Mouse (Mus musculus) monocyte, adult 2 months (primary cell): Measurements from ENCODE around the gene A830031A19Rik.

ENCODE experiments used
- DNase-seq, 2 experiments: peaks; one replicate each; pipeline ENCODE4 v3.0.0; 2022; ENCODE audit warnings: low spot score in 2 of 2, low read depth in 1 of 2

Gene A830031A19Rik

GRCm38 (mm10) chr11:24074634-24075104 lies at the start of gene A830031A19Rik:
A830031A19Rik (minus strand) TSS chr11:24075054.
- DNase-seq: no peak

- DNase-seq: no peak
These were observed 49.1 kb upstream of the A830031A19Rik start for GRCm38 (mm10) chr11:24123991-24124390.

- DNase-seq: no peak
These were observed 48.0 kb upstream of the A830031A19Rik start for GRCm38 (mm10) chr11:24122899-24123298.

DNA sequence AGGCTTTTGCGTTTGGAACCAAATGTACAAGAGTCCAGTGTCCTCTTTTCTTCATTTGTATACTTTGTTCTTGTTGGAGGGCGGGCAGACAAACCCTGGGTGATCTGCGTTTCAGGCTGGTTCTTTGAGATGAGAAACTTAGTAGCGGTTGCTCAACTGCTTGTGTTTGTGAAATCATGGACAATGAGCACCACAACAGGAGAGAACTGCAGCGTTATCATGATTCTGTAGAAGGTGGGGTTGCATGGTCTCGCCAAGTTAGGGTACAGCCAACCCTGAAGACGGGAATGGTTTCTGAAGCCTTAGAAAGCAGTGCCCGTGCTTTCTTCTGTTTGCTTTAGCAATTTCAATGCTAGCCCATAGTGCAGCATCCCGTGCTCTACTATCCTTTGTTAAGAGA lies 46.3 kb upstream of the A830031A19Rik start:
- no peak for DNase-seq

GRCm38 (mm10) chr11:24116582-24117318 lies 41.9 kb upstream of the A830031A19Rik start:
- DNase-seq: no peak

DNA sequence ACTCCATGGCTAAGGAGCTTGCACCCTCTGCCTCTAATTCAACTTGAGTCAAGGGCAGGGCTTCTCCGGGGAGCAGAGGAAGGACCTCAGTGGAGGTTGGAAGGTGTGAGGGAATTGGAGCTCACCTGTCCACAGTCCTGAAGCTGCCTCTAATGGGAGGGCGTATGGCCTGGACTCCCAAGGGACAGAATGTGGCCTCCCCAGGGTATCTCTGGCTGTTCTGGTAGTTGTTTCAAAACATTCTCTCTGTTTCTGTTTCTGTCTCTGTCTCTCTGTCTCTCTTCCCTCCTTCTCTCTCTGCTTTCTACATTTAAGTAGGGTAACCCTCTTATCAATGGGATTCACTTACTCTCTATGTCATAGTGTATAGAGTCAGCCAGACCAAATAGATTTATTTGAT lies 41.2 kb upstream of the A830031A19Rik start:
- DNase-seq: no peak

DNA sequence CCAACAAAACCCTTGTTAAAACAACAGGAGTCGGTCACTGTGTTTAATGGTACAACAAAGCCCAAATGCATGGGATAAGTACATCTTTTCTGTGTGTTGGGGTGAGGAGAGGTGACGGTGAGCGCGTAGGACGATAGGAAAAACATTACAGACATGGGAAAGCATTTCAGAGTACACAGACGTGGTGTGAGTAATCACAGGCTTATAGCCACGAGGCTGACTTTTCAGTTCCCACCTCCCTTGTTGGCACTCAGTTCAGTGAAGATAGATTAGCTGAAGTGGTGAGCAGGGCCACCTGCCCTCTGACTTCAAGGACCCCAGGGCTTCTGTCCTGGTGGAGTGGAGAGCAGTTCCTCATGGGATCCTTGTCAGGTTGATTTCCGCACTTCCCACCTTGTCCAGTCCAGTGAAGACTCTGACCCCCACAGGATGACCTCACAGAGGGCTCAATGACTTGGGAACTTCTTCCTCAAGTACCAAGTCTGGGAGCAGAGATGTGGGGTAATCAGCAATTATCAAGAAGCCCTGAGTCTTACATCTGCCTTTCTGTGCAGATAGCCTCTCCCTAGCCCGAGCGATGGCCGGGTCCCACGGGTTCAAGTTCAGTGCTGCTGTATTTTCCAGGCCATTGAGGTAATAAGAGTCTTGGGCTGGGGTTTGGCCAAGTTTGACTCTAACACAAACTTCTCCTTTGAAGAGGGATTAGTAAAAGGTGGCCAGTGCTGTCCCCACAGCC lies 40.3 kb upstream of the A830031A19Rik start:
- no peak for DNase-seq

GRCm38 (mm10) chr11:24111720-24112119 lies 36.9 kb upstream of the A830031A19Rik start:
- no peak for DNase-seq

GRCm38 (mm10) chr11:24110113-24110512 lies 35.3 kb upstream of the A830031A19Rik start:
- DNase-seq: no peak

DNA sequence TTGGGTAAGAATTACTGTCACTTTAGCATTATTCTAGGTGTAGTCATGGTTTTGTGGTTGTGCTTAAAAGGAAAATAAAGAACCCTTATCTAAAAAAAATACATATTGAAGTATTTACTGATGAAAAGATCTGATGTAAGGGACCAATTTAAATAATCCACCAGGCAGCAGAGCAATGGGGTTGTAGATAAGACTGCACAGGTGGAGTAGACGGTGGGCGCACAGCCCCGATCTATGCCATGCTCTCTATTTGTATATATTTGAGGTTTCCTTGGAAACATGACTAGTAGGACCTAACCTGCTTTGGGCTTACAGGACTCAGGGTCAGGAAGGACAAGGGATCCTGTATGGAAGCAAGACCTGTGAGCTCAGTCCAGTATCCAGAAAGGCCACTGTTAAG lies 34.5 kb upstream of the A830031A19Rik start:
- DNase-seq: no peak

GRCm38 (mm10) chr11:24108974-24109373 lies 34.1 kb upstream of the A830031A19Rik start:
- no peak for DNase-seq

DNA sequence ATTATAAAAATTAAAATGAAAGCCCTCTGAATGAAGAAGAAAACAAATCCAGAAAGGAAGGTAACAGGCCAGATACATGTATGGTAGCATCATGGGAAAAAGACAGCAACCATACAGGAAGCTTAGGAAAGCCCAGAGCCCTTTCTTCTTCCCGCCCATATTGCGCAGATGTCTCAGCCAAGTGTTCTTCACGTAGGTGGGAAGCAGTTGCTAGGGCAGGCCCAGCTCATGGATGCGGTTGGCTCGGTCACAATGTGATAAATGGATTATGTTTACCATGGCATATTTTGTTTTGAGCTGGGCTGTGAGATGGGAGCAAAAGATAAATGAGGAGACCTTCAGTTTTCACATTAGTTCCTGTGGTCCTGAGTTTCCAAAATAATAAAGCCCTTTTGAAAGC lies 32.6 kb upstream of the A830031A19Rik start:
- DNase-seq: no peak

DNA sequence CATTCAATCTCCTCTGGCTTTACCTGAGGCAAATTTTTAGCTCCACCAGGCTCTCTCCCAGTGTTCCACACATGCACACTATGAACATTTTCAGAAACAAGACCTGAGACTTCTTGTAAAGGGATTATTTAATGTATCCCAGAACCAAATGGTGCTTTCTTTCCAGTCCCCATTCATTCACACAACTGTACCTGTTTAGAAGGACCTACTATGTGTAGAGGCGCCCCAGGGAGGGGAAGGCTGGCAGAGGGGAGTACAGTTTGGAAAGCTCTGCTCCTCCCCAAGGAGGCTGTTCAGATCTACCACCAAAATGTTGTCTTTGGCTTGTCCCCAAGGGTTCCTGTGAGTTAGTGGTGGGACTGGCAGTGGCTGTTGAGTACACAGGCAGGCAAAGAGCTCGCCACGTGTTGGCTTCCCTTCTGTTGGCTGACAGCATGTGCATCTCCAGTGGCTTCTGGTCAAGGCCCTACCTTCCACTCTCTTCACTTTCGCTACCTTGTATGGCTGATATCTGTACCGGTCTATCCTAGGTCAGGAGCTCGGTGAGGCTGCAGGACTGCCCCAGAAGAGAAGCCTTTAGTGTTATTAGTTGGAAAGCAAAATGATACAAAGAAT lies 28.4 kb upstream of the A830031A19Rik start:
- no peak for DNase-seq

- DNase-seq: no peak
These were observed 27.5 kb upstream of the A830031A19Rik start for GRCm38 (mm10) chr11:24102372-24102771.

GRCm38 (mm10) chr11:24101625-24102024 lies 26.8 kb upstream of the A830031A19Rik start:
- DNase-seq: no peak

GRCm38 (mm10) chr11:24100449-24101070 lies 25.7 kb upstream of the A830031A19Rik start:
- no peak for DNase-seq

GRCm38 (mm10) chr11:24099886-24100293 lies 25.0 kb upstream of the A830031A19Rik start:
- no peak for DNase-seq

- no peak for DNase-seq
These were observed 24.4 kb upstream of the A830031A19Rik start for GRCm38 (mm10) chr11:24099215-24099614.

- no peak for DNase-seq
These were observed 23.8 kb upstream of the A830031A19Rik start for GRCm38 (mm10) chr11:24098662-24099061.

DNA sequence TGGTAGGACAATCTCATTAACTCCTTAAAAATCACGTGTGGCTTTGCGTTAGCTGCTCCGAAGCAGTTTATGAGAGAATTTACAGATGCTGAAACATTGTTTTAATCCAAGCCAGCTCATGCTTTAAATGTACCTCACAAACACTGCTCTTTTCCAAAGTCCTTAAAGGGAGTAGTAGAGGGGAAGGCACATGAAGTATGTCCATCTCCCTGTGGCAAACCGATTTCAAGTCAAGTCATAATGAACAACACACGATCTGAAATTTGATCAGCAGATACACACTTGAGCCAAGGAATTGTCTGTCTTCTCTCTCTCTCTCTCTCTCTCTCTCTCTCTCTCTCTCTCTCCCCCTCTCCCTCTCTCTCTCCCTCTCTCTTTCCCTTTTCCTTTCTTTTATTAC lies 23.2 kb upstream of the A830031A19Rik start:
- DNase-seq: no peak

- no peak for DNase-seq
These were observed 22.2 kb upstream of the A830031A19Rik start for GRCm38 (mm10) chr11:24097026-24097425.
